Mouse (Mus musculus) embryo, embryonic 10 days (tissue): ENCODE measurements around the gene Trip4.
A peak's percentile ranks its signal among the peaks of the same experiment; 100 is the strongest.
"Not testable (repeated sequence)": the region's sequence is repeated elsewhere in the genome, so short reads cannot be mapped to it uniquely, and the experiment has no call there.

Experiments used
- DNase-seq: peaks from one replicate; pipeline ENCODE4 v3.0.0-alpha.2; 2015; ENCODE audit warnings: low spot score

Gene Trip4

GRCm38 (mm10) chr9:65793506-65793905 is 115.1 kb downstream of the Trip4 start:
- DNase-seq = no peak

GRCm38 (mm10) chr9:65793086-65793485 is 115.5 kb downstream of the Trip4 start:
- no peak for DNase-seq

- no peak for DNase-seq
Measured at GRCm38 (mm10) chr9:65791846-65792245, 116.7 kb downstream of the Trip4 start.

- DNase-seq = no peak
Measured at GRCm38 (mm10) chr9:65791106-65791505, 117.5 kb downstream of the Trip4 start.

- no peak for DNase-seq
Measured at GRCm38 (mm10) chr9:65789788-65790187, 118.8 kb downstream of the Trip4 start.

GRCm38 (mm10) chr9:65788556-65788955 is 120.0 kb downstream of the Trip4 start:
- DNase-seq = no peak

- no peak for DNase-seq
Measured at GRCm38 (mm10) chr9:65787829-65788344, 120.7 kb downstream of the Trip4 start.

DNA sequence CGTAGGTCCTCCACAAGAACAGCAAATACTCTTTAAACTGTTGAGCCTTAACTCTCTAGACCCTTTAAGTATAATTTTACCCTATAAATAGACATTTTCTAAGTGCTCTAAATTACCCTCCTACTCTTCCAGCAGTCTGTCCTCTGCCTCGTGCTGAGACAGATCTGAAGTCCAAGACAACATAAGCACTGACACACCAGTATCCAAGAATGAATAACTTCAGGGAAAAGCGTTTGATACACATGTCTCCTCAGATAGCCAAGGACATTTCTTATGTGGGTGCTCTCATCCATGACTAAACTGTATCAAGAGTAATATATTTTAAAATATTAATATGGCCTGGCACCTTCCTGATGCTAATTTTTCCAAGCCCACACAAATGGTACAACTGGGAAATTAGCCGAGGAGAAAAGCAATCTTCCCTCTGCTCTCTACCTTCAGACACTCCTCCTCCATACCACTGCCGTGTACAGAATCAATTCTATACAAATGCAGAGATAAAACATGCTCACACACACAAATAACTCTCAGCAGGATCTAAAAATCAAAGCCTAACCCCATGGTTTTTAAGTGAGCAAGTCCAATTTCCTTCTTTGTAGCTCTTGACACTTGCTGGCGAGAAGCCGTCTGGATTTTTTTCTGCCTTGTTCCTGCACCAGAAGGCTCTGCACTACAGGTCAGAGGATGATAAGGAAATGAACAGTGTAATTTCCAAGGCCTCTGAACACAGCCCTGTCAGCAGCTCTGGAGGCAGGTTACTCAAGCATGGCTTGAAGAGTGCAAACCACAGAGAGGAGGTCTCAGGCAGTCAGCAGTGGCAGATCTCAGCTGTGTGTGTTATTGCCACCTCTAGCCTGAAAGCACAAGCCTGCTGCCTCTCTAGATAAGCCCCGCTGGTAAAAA is 121.5 kb downstream of the Trip4 start:
- DNase-seq = peak; percentile 48

- no peak for DNase-seq
Measured at GRCm38 (mm10) chr9:65785772-65786368, 122.7 kb downstream of the Trip4 start.

DNA sequence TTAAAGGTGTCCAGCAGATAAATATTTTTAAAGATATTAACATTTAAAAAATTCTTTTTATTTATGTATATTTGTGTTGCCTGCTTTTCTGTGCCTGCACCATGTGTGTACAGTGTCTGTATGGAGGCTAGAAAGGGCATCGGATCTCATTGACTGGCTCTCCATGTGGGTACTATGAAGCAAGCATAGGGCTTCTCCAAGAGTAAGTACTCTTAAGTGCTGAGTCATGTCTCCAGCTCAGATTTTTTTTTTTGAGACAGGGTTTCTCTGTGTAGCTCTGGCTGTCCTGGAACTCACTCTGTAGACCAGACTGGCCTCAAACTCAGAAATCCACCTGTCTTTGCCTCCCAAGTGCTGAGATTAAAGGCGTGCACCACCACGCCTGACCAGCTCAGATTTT is 129.0 kb downstream of the Trip4 start:
- DNase-seq = not testable (repeated sequence)
